Mouse (Mus musculus): Measurements from ENCODE around the gene Edc4.

Gene Edc4

GRCm38 (mm10) chr8:105942542-105942941 is 61.9 kb downstream of the Edc4 start:
- DNase-seq (ENCODE audit: low spot score in 2 of 2), result no peak

DNA sequence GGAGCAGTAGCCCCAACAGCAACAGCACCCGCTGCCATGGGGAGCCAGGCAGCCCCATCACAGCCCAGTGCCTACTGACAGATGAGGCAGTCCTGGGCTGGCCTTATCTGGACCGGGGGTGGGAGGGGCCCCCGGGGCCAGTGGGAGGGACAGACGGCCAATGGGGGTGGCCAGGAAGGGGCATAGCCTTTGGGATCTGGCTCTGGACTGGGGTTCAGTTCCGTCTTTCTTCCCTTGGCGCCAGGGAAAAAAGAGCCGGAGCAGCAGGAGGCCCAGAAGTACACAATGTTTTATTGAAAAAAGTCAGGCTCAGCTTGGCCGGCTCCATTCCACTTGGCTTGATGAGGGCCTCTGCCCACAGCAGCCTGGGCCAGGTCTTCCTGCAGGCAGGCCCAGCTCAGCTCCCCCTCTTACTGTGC is 62.6 kb downstream of the Edc4 start, which contains the start of gene Lcat:
Lcat (minus strand) TSS at position 62 of the 419 bp plus-strand sequence.
- no peak for DNase-seq (ENCODE audit: low spot score in 2 of 2)

All from spleen, postnatal 10 days (tissue).